Mouse (Mus musculus) urinary bladder, adult 18-20 months (tissue): ENCODE results near the gene Gadd45a.
"Not testable (repeated sequence)": the region's sequence is repeated elsewhere in the genome, so short reads cannot be mapped to it uniquely, and the experiment has no call there.

Experiments used
- DNase-seq, 2 experiments: peaks; one replicate each; pipeline ENCODE4 v3.0.0; 2022; ENCODE audit warnings: low spot score in 2 of 2, mixed read lengths in 2 of 2

Gene Gadd45a

DNA sequence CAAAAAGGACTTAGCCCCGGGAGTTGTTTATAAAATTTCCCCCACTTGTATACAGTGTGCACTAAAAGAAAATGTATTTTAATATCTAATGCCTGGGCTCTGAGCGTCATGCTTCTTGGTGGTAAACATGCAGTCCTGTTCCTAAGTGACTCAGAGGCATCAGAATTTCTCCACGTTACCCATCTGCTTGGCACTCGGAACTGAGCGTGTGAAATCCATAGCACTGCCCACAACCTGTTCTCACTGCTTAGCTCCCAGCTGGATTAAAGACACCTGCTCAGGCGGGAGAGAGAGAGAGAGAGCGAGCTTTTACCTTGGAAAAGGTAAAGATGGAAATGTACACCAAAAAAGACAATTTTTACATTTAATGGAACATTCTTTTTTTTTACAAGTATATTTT is 18.3 kb downstream of the Gadd45a start:
- DNase-seq = not testable (repeated sequence)

DNA sequence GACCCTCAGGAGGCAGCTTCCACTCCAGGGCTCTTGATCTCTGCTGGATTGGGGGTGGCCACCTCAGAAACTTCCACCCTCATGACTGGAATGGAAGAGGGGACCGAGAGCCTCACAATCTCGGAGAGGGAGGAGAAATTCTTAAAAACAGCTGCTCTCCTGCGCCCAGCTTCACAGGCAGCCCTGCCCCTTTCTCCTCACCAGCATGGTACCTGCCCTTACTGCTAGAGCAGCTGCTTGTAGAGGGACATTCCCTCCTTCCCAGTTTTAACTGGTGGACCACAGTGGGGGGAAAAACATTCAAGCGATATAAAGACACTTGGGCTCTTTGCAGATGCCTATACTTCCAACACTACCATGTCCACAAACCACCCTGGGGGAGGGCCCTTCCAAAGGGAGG is 18.9 kb downstream of the Gadd45a start:
- no peak for DNase-seq

DNA sequence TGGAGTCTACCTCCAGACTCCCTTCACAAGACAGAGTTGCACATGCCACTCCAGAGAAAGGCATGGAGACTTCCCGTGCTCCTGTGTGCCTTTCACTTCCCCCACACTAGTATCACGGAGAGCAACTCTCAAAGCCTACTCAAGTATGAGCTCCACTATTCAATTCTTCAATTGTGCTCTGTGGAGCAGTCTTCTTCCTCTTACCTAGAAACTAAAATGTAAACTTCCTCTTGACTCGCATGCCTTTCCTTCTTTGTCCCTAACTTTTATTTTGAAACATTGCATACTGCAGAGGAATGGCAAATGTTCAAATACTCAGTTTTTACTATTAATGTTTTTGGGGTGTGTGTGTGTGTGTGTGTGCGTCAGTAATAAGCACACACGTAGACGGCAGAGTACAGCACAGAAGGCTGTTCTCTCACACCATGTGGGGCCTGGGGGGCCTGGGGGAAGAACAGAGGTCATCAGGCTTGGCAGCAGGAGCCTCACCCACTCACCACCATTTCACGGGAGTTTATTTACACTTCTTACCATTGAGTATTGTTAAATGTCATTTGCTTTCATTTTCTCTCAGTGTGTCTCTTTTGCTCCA is 20.6 kb downstream of the Gadd45a start:
- DNase-seq = no peak

DNA sequence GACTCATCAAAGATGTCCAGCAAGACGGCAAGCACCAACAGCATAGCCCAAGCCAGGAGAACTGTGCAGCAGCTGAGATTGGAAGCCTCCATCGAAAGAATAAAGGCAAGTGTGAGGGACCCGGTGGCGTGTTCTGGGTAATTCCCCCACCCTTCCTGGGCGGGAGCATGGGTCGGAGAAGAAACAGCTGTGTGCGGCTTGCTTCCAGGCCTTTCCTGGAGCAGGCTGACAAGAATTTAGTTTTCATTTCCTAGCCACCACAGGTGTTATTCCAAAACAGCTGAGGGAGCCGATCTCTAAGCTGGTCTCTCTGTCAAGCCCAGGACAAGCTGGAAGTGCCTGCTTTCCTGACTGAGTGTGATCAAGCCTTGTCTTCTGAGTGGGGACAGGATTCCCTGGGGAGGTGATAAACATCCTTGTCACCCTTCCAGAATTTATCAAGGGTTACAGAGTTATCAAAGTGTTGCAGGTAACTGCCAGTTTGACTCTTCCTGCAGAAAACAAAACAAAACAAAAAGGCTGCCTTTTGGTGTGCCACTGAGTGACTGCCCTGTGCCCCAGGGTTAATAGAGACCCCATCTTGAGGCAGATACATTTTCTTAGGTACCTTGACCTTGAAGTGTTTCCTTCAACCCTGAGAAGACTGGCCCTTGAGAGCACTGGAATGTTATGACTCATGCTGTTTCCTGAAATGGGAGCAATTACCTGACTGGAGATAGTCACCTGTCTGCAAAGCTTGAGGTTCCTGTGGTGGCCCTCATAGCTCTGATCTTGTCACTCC is 21.3 kb downstream of the Gadd45a start:
- no peak for DNase-seq

DNA sequence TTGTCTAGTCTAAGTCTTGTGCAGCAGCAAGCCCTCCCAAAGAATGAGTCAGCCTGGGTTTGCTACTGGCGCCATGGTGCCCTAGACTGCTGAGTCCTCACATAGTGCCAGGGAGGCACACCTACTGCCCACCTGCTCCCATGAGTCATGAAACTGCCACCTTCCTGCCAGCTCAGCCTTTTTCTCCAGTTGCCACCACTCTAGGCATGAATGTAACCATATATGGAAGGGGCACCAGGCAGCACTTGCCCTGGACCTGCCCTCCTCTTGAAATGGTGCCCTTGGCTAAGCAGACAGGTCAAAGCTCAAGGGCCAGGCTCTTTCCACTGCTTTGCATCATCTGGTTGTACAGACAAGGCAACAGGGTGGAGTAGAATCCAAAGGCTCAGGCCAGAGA is 22.6 kb downstream of the Gadd45a start:
- DNase-seq = no peak

DNA sequence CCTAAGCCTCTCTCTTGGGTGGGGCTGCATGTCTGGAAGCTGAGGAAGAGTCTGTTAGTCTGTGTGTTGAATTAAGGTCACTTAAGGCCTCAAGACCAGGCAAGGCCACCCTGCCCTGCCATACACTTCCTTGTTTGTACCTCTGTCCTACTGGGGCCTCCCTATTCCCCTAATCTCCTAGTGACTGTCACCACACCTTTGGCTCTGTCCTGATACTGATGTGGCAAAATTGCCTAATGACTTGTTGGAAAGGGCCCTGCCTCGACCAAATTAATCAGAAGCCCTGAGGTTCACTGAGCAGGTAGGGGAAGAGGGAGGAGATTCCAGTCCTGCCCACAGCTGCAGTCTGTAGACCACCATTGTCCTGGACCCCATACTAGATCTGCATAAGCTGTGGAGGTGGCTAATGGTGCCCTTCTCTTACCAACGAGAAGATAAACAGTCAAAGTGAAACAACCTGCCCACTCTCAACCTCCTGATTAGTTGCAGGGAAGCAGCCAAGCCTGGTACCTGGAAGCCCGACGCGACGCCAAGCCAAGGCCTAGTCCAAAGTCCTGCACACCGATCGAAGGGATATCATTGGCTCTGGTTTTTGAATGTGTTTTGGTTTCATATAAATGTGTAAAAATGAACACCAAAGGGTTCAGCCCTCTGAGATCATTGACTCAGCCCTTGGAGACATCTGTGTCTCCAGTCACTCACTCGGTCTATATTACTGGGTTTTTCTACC is 23.1 kb downstream of the Gadd45a start:
- DNase-seq = no peak

DNA sequence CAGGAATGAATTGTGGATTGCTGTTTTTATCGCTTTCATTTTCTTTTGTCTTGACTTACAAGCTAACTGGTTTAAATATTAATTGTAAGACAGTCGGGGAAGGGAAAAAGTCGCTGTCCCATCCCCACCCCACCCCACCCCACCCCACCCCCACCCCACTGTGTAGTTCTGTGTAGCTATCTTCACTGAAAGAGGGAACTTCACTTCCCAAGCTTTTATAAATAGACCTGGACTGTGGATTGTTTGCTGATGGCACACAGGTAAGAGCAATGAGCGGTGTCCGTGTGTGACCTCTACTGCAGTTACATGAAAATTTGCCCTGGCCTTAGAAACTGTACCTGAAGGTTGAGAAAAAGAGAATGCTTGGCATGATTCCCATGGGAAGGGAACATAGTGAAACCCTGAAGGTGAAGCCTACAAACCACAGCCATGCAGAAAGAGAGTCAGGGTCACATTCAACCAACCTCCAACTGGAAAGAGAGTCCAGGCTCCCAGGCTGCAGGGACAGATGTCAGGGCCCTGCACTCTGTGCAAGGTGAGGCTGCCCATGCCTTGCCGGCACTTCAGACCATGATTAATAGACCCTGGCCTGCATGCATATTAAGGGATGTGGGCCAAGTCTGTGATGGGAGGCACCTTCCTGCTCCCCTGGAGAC is 23.8 kb downstream of the Gadd45a start:
- DNase-seq = no peak

DNA sequence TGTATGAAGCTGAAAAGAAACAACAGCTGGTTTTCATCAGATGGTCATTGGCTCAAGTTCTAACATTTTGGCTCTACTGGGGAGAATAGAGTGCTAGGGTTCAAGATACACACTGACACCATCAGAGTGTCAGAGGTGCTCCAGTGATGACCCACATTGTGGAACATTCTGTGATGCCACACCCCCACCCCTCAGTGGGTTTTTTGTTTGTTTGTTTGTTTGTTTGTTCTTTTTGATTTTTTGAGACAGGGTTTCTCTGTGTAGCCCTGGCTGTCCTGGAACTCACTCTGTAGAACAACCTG is 26.1 kb downstream of the Gadd45a start:
- no peak for DNase-seq

DNA sequence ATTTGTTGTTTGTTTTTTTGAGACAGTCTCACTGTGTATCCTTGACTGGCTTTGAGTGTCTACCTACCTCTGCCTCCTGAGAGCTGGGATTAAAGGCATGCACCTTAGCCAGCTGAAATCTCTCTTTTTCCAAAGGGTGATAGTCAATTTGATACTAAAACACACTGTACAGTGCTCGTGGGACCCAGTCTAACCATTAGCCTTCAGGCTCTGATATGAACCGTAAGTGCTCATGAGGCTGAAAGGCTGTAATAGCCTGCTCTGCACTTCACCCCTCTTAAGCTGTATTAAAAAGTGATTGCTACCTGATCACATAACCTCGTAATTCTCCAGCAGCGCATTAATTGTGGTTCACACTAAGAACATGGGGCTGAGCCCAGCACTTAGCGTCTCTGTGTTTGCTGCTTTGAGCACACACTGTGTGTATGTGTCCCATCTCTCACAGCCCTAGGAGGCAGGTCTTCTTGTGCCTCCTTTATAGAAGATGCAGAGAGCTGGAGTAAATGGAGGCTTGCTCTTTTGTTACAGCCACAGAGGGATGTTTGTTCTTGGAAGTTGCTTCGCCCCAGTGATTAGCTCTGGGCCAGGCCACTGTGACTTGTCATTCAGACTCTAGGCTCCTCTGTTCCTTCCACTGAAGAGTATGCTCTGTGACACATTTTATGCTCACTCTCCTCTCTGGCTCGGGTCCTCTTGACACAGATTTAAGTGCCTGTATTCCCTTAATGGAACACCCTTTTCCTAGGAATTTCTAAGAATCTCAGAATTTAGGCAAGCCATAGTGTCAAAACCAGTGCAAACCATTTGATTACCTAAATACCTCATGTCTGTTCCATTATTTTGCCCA is 26.7 kb downstream of the Gadd45a start:
- DNase-seq = no peak

DNA sequence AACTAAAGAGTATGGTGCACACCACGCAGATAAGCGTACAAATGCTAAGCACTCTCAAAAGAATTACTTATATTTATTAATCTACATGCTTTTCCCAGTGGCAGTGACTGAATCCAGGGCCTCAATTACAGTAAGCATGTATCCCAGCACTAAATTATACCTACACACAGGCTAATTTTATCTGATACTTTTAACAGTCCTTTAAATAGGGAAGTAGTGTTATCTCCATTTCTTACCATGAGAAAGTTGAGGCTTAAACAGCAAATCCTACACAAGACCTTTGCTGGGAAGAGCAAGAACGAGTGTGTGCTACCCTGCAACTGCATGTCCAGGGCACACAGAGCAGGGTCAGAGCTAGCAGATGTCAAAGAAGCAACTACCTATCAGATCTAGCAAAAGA is 27.4 kb downstream of the Gadd45a start:
- no peak for DNase-seq

DNA sequence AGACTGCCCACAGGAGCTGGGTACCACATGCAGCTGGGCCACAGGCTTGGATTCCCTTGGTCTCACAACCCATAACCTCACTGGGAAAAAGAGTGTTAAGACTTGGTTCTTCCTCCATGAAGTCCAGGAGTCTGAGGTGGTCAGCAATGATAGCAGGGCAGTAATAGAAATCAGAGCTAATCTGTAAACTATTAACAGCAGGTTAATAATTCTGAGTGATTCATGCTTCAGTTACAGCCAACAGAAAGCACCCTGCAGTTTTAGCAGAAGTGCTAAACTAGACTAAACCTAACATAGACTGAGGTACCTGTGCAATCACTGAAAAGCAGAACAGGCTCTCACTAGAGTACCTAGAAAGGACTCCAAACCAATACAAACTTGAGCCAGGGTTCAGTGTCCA is 37.5 kb downstream of the Gadd45a start:
- no peak for DNase-seq

DNA sequence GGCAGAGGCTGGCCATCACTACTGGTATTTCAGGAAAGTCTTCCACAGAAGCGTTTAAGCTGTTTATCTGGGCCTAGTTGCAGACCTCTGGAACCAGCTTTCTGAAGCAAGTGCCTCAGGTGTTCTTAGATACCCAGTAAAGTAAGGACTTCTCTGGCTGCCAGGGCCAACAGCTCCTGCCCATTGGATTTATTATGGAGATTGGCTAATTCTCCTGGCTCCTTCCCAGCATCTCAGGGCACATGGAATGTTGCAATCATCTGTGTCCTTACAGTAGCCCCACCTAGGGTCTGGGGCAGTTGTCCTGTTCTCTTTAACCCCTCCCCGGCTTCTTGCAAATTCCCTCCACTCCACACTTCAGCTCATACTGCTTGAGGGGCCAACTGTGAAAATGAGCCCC is 38.6 kb downstream of the Gadd45a start:
- no peak for DNase-seq

DNA sequence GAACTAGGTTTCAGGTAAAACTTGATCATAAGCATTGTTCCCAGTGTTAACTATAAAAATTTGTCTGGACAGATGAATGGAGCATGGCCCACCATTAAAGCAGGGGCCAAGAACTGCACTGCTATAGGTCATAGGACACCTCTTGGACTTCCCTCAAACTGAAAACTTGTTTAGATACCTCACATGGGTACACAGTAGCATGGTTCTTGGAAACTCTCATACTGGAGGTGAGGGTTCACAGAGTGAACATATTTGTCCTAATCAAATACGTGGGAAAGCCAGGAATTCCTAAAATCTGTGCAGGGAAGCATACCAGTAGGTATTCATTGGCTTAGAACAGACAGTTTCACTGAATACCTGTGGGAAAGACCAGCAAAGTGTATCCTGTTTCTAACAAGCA is 41.0 kb downstream of the Gadd45a start:
- DNase-seq = no peak

DNA sequence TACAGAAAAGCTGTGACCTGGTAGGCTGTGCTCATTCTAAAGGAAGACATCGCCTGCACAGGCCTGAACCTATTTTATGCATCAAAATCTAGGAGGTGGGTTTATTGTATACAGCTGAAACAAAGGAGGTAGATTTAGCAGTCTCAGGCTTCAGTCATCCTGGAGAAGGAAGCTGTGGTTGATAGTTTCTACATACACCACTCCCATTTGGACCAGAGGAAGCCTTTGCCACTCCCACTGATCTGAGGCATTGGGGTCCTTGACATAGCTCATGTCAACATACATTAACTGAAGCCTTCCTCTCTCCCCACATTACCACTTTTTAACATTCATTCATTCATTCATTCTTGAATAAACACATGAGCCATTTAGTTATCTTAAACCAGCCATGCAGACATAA is 41.4 kb downstream of the Gadd45a start:
- no peak for DNase-seq

DNA sequence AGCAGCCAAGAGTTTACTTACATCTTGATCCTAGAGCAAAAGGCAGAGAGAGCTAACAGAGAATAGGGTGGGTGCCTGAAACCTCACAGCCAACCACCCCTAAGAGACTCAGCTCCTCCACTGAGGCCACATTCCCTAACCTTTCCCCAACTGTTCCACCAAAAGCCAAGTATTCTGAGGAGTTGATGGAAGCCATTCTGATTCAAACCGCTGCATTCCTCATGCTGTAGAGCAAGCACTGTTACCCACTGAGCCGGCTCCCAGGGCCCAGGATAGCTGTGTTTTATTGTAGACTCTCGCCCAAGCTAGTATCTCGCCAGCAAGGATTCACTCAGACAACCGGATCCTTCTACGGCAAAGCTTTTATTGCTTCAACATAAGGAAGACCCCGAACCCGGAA is 42.3 kb downstream of the Gadd45a start:
- no peak for DNase-seq

DNA sequence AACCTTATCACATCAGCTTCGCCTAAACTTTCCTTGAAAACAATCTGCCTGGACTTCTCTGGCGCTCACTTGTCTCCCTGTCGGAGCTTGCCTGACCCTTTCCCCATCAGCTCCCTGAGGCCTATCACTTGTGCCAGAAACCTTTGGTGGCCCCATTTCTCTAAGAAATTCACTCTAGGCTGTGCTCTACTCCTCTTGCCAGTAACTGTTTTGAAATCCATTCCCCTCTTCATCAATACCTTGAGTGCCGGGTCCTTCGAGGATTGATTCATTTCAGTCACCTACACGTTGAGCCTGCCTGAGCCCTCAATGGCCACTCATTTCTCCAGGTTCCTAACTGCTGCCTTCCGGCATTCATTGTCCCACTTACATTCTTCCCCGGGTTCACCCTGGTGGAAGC is 44.5 kb downstream of the Gadd45a start:
- no peak for DNase-seq

DNA sequence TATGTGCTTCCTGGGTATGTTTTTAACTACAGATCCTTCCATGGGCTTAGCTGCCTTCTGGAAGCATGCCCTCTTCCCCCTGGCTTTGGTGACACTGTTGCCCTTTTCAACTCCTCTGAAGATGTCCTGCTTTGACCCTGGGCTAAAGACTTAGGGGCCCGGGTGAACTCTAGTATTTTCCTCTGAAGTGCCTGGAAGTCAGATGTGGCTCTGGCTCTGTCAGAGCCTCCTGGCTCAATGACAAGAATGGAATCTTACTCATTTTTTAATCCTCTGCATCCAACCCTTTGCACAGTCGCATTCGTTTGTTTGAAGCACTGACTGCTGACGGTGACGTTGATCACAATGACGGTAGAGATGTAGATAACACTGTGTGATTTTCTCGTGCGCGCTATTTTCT is 45.0 kb downstream of the Gadd45a start:
- no peak for DNase-seq

DNA sequence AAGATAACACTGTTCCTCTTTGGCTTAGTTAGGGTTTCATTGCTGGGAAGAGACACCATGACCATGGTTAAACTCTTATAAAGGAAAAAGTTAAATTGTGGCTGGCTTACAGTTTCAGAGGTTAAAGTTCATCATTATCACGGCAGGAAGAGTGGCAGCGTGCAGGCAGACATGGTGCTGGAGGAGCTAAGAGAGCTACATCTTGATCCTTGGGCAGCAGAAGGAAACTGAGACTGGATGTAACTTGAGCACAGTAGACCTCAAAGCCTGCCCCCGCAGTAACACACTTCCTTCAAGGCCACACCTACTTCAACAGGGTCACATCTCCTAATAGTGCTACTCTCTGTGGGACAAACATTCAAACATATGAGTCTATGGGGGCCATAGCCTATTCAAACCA is 47.7 kb downstream of the Gadd45a start:
- DNase-seq = no peak

DNA sequence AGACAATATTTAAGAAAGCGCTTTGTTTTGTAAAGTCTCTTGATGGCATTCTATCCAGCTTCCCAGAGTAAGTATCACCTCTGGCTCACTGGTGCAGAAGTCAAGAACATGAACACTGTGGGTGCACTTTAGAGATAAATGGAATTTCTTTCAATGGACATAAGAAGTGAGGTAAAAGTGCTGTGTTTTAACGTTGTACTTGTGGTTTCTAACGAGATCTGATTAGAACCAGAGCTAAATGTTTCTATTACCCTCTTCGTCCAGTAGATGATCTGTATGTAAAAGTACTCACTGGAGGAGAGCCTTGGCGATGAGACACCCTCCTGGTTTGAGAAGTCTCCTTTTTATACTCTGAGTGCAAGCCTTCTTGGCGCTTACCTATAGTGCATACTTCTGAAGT is 48.2 kb downstream of the Gadd45a start:
- DNase-seq = no peak

DNA sequence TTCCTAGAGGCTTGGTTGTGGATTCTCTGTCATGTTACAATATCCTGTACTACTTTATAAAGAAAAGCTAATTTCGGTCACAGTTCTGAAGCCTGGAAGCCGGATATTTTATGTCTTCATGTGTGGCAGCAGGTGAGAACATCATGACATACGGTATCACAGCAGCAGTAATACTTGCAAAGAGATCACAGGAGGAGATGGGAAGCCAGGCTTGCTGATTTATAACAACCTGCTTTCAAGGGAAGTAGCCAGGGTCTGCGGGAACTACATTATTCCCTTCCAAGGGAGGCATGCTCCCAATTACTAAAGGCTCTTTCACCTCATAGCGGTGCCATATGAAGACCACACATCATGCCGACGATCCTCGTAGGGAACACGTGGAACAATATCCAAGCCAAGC is 48.9 kb downstream of the Gadd45a start:
- DNase-seq = no peak

DNA sequence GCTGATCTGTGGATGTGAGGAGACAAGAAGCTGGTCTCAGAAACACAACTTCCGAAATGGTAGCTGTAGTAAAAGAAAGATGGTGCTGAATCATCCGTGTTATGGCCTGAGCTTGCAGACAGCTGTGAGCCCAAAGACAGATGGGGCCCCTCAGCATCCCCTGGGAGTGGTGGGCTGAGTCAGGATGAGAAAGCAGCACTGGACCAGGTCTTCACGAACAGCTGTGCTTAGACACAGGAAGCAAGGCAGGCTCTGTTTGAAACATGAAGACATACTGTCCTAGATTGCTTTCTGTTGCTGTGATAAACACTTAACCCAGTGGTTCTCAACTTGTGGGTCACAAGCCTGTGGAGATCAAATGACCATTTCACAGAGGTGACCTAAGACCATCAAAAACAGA is 49.6 kb downstream of the Gadd45a start:
- peak in 1 of 2 experiments; percentile 20 for DNase-seq

DNA sequence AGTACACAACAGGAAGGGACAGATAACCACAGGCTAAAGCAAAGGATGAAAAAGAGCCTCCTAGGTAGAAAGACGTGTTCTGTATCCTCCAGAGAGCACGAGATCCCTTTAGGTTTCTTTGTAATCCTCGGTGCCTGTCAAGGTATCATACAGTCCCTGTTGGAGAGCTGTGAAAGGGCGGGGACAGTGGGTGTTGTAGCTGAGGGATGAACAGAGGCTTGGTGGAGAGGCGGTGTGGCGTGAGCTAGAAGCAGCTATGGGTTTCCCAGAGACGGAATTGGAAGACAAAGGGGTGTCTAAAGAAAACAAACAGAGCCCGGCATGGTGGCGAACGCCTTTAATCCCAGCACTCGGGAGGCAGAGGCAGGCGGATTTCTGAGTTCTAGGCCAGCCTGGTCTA is 51.2 kb downstream of the Gadd45a start:
- no peak for DNase-seq
